21 mouse cellular contexts compared by ENCODE assay signal in the genomic region with DNA sequence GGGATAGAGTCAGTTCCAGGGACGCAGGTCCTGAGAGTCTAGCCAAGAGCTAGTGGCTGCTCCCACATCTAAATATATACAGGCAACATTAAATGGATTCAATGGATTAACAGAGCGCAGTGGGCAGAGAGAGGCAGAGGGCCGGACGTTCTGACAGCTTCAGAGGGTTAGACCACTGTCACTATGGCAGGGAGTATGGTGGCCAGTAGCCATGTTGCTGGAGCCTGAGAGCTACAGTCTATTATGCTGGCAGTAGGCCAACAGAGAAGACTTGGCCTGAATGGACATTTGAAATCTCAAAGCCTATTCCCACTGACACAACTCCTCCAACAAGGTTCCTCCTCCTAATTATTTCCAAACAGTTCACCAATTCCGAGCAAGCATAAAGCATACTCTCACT.
DNase-seq lines count a peak whose midpoint lies in the region; ATAC-seq and TF ChIP-seq lines count a peak whose summit lies in the region.
"Had no signal": no experiment of that assay in that cellular context is flagged by ENCODE, and none has a peak within 500 bp of the region (broad histone marks: within the 10 kb centered on the region; RNA-seq: fewer than 3 reads in every experiment).

No protein-coding gene starts in this region.

- no peak overlapping the region for H3K4me3 ChIP-seq in hindbrain, postnatal 0 days (ENCODE audit: low read length)
- H3K4me3 ChIP-seq in hindbrain, embryonic 13.5 days, result no peak overlapping the region
- H3K4me3 ChIP-seq in lung, embryonic 14.5 days (ENCODE audit: low read depth, low read length), result no peak overlapping the region
- H3K4me3 ChIP-seq in midbrain, postnatal 0 days (ENCODE audit: low read depth, low read length), result no peak overlapping the region
- H3K4me3 ChIP-seq in midbrain, embryonic 16.5 days (ENCODE audit: low read depth, low read length), result no peak overlapping the region
- H3K4me3 ChIP-seq: embryonic facial prominence, embryonic 13.5 days; embryonic facial prominence, embryonic 15.5 days; erythroblast, embryonic 14.5 days; forebrain, embryonic 10.5 days; forebrain, embryonic 12.5 days had no signal

- H3K4me2 ChIP-seq in hindbrain, postnatal 0 days (ENCODE audit: low read depth, low read length), result no peak overlapping the region
- H3K4me2 ChIP-seq in hindbrain, embryonic 13.5 days, result no peak overlapping the region
- no peak overlapping the region for H3K4me2 ChIP-seq in lung, embryonic 14.5 days
- no peak overlapping the region for H3K4me2 ChIP-seq in midbrain, postnatal 0 days (ENCODE audit: low read depth, low read length, poor library complexity, severe bottlenecking)
- no peak overlapping the region for H3K4me2 ChIP-seq in midbrain, embryonic 16.5 days (ENCODE audit: low read length)
- H3K4me2 ChIP-seq: embryonic facial prominence, embryonic 13.5 days; embryonic facial prominence, embryonic 15.5 days; forebrain, embryonic 12.5 days had no signal

- H3K27ac ChIP-seq in hindbrain, postnatal 0 days, result no peak overlapping the region
- H3K27ac ChIP-seq in hindbrain, embryonic 13.5 days, result no peak overlapping the region
- no peak overlapping the region for H3K27ac ChIP-seq in lung, embryonic 14.5 days (ENCODE audit: low read depth)
- H3K27ac ChIP-seq in midbrain, postnatal 0 days (ENCODE audit: low read depth, low read length), result no peak overlapping the region
- no peak overlapping the region for H3K27ac ChIP-seq in midbrain, embryonic 16.5 days (ENCODE audit: low read length)
- H3K27ac ChIP-seq: embryonic facial prominence, embryonic 13.5 days; embryonic facial prominence, embryonic 15.5 days; forebrain, embryonic 10.5 days; forebrain, embryonic 12.5 days had no signal

- TF ChIP-seq CTCF in hindbrain, postnatal 0 days (IDR thresholded peaks at IDR 0.05; ENCODE audit: low read depth), result no peak
- no peak for TF ChIP-seq CTCF in lung, embryonic 14.5 days (IDR thresholded peaks at IDR 0.05; ENCODE audit: low read depth)
- TF ChIP-seq CTCF in midbrain, postnatal 0 days (IDR thresholded peaks at IDR 0.05), result no peak

- no peaks in the 10 kb centered on the region for H3K4me1 ChIP-seq in hindbrain, postnatal 0 days (ENCODE audit: insufficient read depth, low read length)
- no peaks in the 10 kb centered on the region for H3K4me1 ChIP-seq in hindbrain, embryonic 13.5 days (replicated peaks)
- no peaks in the 10 kb centered on the region for H3K4me1 ChIP-seq in lung, embryonic 14.5 days (ENCODE audit: insufficient read depth)
- H3K4me1 ChIP-seq in midbrain, postnatal 0 days (ENCODE audit: insufficient read depth, low read length), result no peaks in the 10 kb centered on the region
- no peaks in the 10 kb centered on the region for H3K4me1 ChIP-seq in midbrain, embryonic 16.5 days (ENCODE audit: control insufficient read depth, insufficient read depth, low read length)
- H3K4me1 ChIP-seq: embryonic facial prominence, embryonic 13.5 days; embryonic facial prominence, embryonic 15.5 days; forebrain, embryonic 10.5 days; forebrain, embryonic 12.5 days had no signal

- no peaks in the 10 kb centered on the region for H3K36me3 ChIP-seq in hindbrain, postnatal 0 days (ENCODE audit: insufficient read depth, low read length)
- H3K36me3 ChIP-seq in hindbrain, embryonic 13.5 days, result no peaks in the 10 kb centered on the region
- H3K36me3 ChIP-seq in lung, embryonic 14.5 days (ENCODE audit: insufficient read depth), result no peaks in the 10 kb centered on the region
- H3K36me3 ChIP-seq in midbrain, postnatal 0 days (ENCODE audit: insufficient read depth, low read length), result no peaks in the 10 kb centered on the region
- no peaks in the 10 kb centered on the region for H3K36me3 ChIP-seq in midbrain, embryonic 16.5 days (ENCODE audit: control insufficient read depth, insufficient read depth, low read length)
- H3K36me3 ChIP-seq: embryonic facial prominence, embryonic 13.5 days; embryonic facial prominence, embryonic 15.5 days; forebrain, embryonic 10.5 days; forebrain, embryonic 12.5 days had no signal

- no peaks in the 10 kb centered on the region for H3K27me3 ChIP-seq in hindbrain, postnatal 0 days (ENCODE audit: insufficient read depth, low read length)
- H3K27me3 ChIP-seq in hindbrain, embryonic 13.5 days, result no peaks in the 10 kb centered on the region
- no peaks in the 10 kb centered on the region for H3K27me3 ChIP-seq in lung, embryonic 14.5 days (ENCODE audit: insufficient read depth, low read length)
- no peaks in the 10 kb centered on the region for H3K27me3 ChIP-seq in midbrain, postnatal 0 days (ENCODE audit: insufficient read depth, low read length)
- no peaks in the 10 kb centered on the region for H3K27me3 ChIP-seq in midbrain, embryonic 16.5 days (ENCODE audit: control insufficient read depth, insufficient read depth, low read depth, low read length)
- H3K27me3 ChIP-seq: embryonic facial prominence, embryonic 13.5 days; embryonic facial prominence, embryonic 15.5 days; forebrain, embryonic 12.5 days had no signal

- DNase-seq in cerebellum, postnatal 14 days, result peak; percentile 44 to 50
- DNase-seq in hindbrain, postnatal 0 days (ENCODE audit: low spot score), result peak; percentile 27
- peak; percentile 28 for DNase-seq in lung, embryonic 14.5 days
- no peak for DNase-seq in lung, postnatal 10 days
- peak; percentile 24 for DNase-seq in midbrain, postnatal 0 days (ENCODE audit: low spot score)
- DNase-seq: adrenal gland, adult 2 months; adrenal gland, postnatal 10 days; adrenal gland, postnatal 25 days; cerebellum, adult 11-12 months; cerebellum, adult 9-11 months; cerebellum, postnatal 36 days; embryo, embryonic 11 days had no signal

- WGBS in hindbrain, postnatal 0 days, result 80% methylated on average over 5 of the region's 5 CpGs
- WGBS in hindbrain, embryonic 13.5 days, result 93% methylated on average over 5 of the region's 5 CpGs
- 86% methylated on average over 5 of the region's 5 CpGs for WGBS in lung, embryonic 14.5 days
- WGBS in midbrain, postnatal 0 days, result 88% methylated on average over 5 of the region's 5 CpGs
- 88% methylated on average over 5 of the region's 5 CpGs for WGBS in midbrain, embryonic 16.5 days

- no peak overlapping the region for H3K9ac ChIP-seq in hindbrain, postnatal 0 days (replicated peaks; ENCODE audit: low read length)
- no peak overlapping the region for H3K9ac ChIP-seq in hindbrain, embryonic 13.5 days
- H3K9ac ChIP-seq in lung, embryonic 14.5 days, result no peak overlapping the region
- H3K9ac ChIP-seq in midbrain, postnatal 0 days (replicated peaks; ENCODE audit: low read length, poor library complexity, severe bottlenecking), result no peak overlapping the region
- H3K9ac ChIP-seq in midbrain, embryonic 16.5 days (ENCODE audit: low read depth, low read length), result no peak overlapping the region
- H3K9ac ChIP-seq: embryonic facial prominence, embryonic 13.5 days; embryonic facial prominence, embryonic 15.5 days; forebrain, embryonic 12.5 days had no signal

- H3K9me3 ChIP-seq in hindbrain, postnatal 0 days (ENCODE audit: low read length), result no peaks in the 10 kb centered on the region
- no peaks in the 10 kb centered on the region for H3K9me3 ChIP-seq in hindbrain, embryonic 13.5 days
- no peaks in the 10 kb centered on the region for H3K9me3 ChIP-seq in lung, embryonic 14.5 days (ENCODE audit: low read depth, low read length)
- H3K9me3 ChIP-seq in midbrain, postnatal 0 days (ENCODE audit: low read length), result no peaks in the 10 kb centered on the region
- no peaks in the 10 kb centered on the region for H3K9me3 ChIP-seq in midbrain, embryonic 16.5 days (replicated peaks; ENCODE audit: control insufficient read depth, low read length, poor library complexity, severe bottlenecking)
- H3K9me3 ChIP-seq: embryonic facial prominence, embryonic 13.5 days; embryonic facial prominence, embryonic 15.5 days; forebrain, embryonic 10.5 days; forebrain, embryonic 12.5 days had no signal

- ATAC-seq in cerebellum, adult (ENCODE audit: insufficient number of reproducible peaks, low FRiP score, low TSS enrichment), result no peak; the same call in 1 of the 2 replicates
- no peak for ATAC-seq in hindbrain, postnatal 0 days
- ATAC-seq in hindbrain, embryonic 13.5 days (ENCODE audit: low FRiP score), result no peak
- ATAC-seq in lung, embryonic 14.5 days (ENCODE audit: insufficient read depth), result no peak
- no peak for ATAC-seq in midbrain, postnatal 0 days (ENCODE audit: low FRiP score)
- ATAC-seq in midbrain, embryonic 16.5 days, result no peak
- ATAC-seq: forebrain, embryonic 16.5 days had no signal
